Mouse (Mus musculus): ENCODE data around the gene Znrf4. TPM values are rescaled to one million over a fixed set of nuclear protein-coding genes. Genes with fewer than 3 reads are reported as not detected.

The Znrf4 gene
- polyA plus RNA-seq, 1 experiment from 2014 or later, result not detected

- Histone ChIP-seq H3K27ac (peak overlapping the region; percentile 97), H3K4me1 (peaks cover 48% of the 10 kb centered on the region), H3K9ac (peak overlapping the region; percentile 82), H3K4me2 (peak overlapping the region; percentile 93), H3K9me3 (no peaks in the 10 kb centered on the region), H3K27me3 (no peaks in the 10 kb centered on the region), H3K36me3 (peaks cover 2% of the 10 kb centered on the region; the same call in 1 of the 2 replicates), H3K4me3 (peak overlapping the region; percentile 70)
- under 1% methylated on average over 77 of the region's 77 CpGs for WGBS
- ATAC-seq (ENCODE audit: borderline replicate concordance, extremely low read depth, low FRiP score, low TSS enrichment), result peak; percentile 93
Observed at GRCm38 (mm10) chr17:56461771-56462743, 50.2 kb downstream of the Znrf4 start.

Other genes starting within 250 kb of the Znrf4 start
- gene Ticam1, start 235.6 kb downstream of the Znrf4 start, polyA plus RNA-seq (2015; fragmentation: Nextera tagmentation; extraction: Ambion mirVana), result 4.2 and 4.6 TPM in 2 replicates
- gene Plin3, start 219.6 kb downstream of the Znrf4 start, polyA plus RNA-seq (2015; fragmentation: Nextera tagmentation; extraction: Ambion mirVana), result 82.4 and 82.5 TPM in 2 replicates
- not detected in 2 replicates for gene Arrdc5, start 212.1 kb downstream of the Znrf4 start, polyA plus RNA-seq (2015; fragmentation: Nextera tagmentation; extraction: Ambion mirVana)
- 148 and 150 TPM in 2 replicates for gene Uhrf1, start 209.1 kb downstream of the Znrf4 start, polyA plus RNA-seq (2015; fragmentation: Nextera tagmentation; extraction: Ambion mirVana)
- 33.4 and 33.7 TPM in 2 replicates for gene Kdm4b, start 186.4 kb downstream of the Znrf4 start, polyA plus RNA-seq (2015; fragmentation: Nextera tagmentation; extraction: Ambion mirVana)
- 73.4 and 77.9 TPM in 2 replicates for gene Ptprs, start 35.9 kb downstream of the Znrf4 start, polyA plus RNA-seq (2015; fragmentation: Nextera tagmentation; extraction: Ambion mirVana)
- gene Gm20219, start 42.0 kb upstream of the Znrf4 start, polyA plus RNA-seq (2015; fragmentation: Nextera tagmentation; extraction: Ambion mirVana), result 2.4 and 4.5 TPM in 2 replicates
- gene Safb2, start 72.2 kb upstream of the Znrf4 start, polyA plus RNA-seq (2015; fragmentation: Nextera tagmentation; extraction: Ambion mirVana), result 76.0 and 90.1 TPM in 2 replicates
- 92.7 and 96.6 TPM in 2 replicates for gene Safb, start 72.4 kb upstream of the Znrf4 start, polyA plus RNA-seq (2015; fragmentation: Nextera tagmentation; extraction: Ambion mirVana)
- 206 and 215 TPM in 2 replicates for gene 2410015M20Rik, start 97.3 kb upstream of the Znrf4 start, polyA plus RNA-seq (2015; fragmentation: Nextera tagmentation; extraction: Ambion mirVana)
- 1,553 and 1,704 TPM in 2 replicates for gene Rpl36, start 101.0 kb upstream of the Znrf4 start, polyA plus RNA-seq (2015; fragmentation: Nextera tagmentation; extraction: Ambion mirVana)
- 51.7 and 54.0 TPM in 2 replicates for gene Lonp1, start 114.5 kb upstream of the Znrf4 start, polyA plus RNA-seq (2015; fragmentation: Nextera tagmentation; extraction: Ambion mirVana)
- 0.52 and 1.2 TPM in 2 replicates for gene Catsperd, start 115.7 kb upstream of the Znrf4 start, polyA plus RNA-seq (2015; fragmentation: Nextera tagmentation; extraction: Ambion mirVana)
- 90.8 and 96.6 TPM in 2 replicates for gene Ranbp3, start 160.9 kb upstream of the Znrf4 start, polyA plus RNA-seq (2015; fragmentation: Nextera tagmentation; extraction: Ambion mirVana)
- 465 and 491 TPM in 2 replicates for gene Ndufa11, start 205.3 kb upstream of the Znrf4 start, polyA plus RNA-seq (2015; fragmentation: Nextera tagmentation; extraction: Ambion mirVana)
- gene Vmac, start 205.6 kb upstream of the Znrf4 start, polyA plus RNA-seq (2015; fragmentation: Nextera tagmentation; extraction: Ambion mirVana), result 13.6 and 16.2 TPM in 2 replicates
- 9.4 and 9.5 TPM in 2 replicates for gene Nrtn, start 245.1 kb upstream of the Znrf4 start, polyA plus RNA-seq (2015; fragmentation: Nextera tagmentation; extraction: Ambion mirVana)

All from lung, embryonic 15.5 days (tissue).